Mouse (Mus musculus): ENCODE measurements around the gene Ect2. TPM values are rescaled to one million over a fixed set of nuclear protein-coding genes. Genes with fewer than 3 reads are reported as not detected.
A peak's percentile ranks its signal among the peaks of the same experiment; 100 is the strongest.

Ect2 gene
- polyA plus RNA-seq, 1 experiment from 2014 or later, result 55.9 TPM

DNA sequence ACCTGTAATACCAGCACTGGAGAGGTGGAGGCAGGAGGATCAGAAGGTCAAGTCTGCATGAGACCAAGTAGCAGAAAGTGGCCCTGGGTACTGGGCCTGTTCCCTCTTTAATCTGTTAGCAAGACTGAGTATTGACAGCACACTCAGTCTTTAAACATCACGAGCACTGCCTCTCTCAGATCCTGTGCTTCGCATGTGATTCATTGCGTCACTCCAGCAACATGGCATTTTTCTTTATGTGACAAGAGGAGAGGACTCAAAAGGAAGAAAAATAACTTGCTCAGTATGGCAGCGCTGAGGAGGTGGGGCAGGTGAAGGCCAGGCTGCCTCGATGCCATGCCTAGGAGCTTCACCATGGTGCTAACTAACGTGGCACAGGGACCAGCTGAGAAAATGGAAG, 38.2 kb upstream of the Ect2 start:
- H3K36me3 ChIP-seq (ENCODE audit: control insufficient read depth, insufficient read depth, low read length), result no peaks in the 10 kb centered on the region
- WGBS (ENCODE audit: insufficient replicate concordance), result 62% methylated on average over 6 of the region's 6 CpGs
- H3K27ac ChIP-seq (ENCODE audit: low read depth, low read length), result peak overlapping the region; percentile 81
- no peak for ATAC-seq (replicated peaks; ENCODE audit: insufficient number of reproducible peaks, low FRiP score, low TSS enrichment)
- peaks cover 19% of the 10 kb centered on the region for H3K4me1 ChIP-seq (ENCODE audit: control insufficient read depth, insufficient read depth, low read length)
- H3K9ac ChIP-seq (ENCODE audit: low read depth, low read length), result no peak overlapping the region
- H3K9me3 ChIP-seq (replicated peaks; ENCODE audit: control insufficient read depth, low read length), result no peaks in the 10 kb centered on the region
- no peak overlapping the region for H3K4me3 ChIP-seq (ENCODE audit: low read depth, low read length)
- H3K27me3 ChIP-seq (ENCODE audit: control insufficient read depth, insufficient read depth, low read length), result no peaks in the 10 kb centered on the region
- no peak overlapping the region for H3K4me2 ChIP-seq

GRCm38 (mm10) chr3:27190865-27191264, 37.2 kb upstream of the Ect2 start:
- ATAC-seq (replicated peaks; ENCODE audit: insufficient number of reproducible peaks, low FRiP score, low TSS enrichment), result no peak
- H3K36me3 ChIP-seq (ENCODE audit: control insufficient read depth, insufficient read depth, low read length), result no peaks in the 10 kb centered on the region
- no peak overlapping the region for H3K27ac ChIP-seq (ENCODE audit: low read depth, low read length)
- peaks cover 19% of the 10 kb centered on the region for H3K4me1 ChIP-seq (ENCODE audit: control insufficient read depth, insufficient read depth, low read length)
- 88% methylated on average over 4 of the region's 4 CpGs for WGBS (ENCODE audit: insufficient replicate concordance)
- H3K27me3 ChIP-seq (ENCODE audit: control insufficient read depth, insufficient read depth, low read length), result no peaks in the 10 kb centered on the region
- H3K9ac ChIP-seq (ENCODE audit: low read depth, low read length), result no peak overlapping the region
- no peak overlapping the region for H3K4me3 ChIP-seq (ENCODE audit: low read depth, low read length)
- no peaks in the 10 kb centered on the region for H3K9me3 ChIP-seq (replicated peaks; ENCODE audit: control insufficient read depth, low read length)
- no peak overlapping the region for H3K4me2 ChIP-seq

DNA sequence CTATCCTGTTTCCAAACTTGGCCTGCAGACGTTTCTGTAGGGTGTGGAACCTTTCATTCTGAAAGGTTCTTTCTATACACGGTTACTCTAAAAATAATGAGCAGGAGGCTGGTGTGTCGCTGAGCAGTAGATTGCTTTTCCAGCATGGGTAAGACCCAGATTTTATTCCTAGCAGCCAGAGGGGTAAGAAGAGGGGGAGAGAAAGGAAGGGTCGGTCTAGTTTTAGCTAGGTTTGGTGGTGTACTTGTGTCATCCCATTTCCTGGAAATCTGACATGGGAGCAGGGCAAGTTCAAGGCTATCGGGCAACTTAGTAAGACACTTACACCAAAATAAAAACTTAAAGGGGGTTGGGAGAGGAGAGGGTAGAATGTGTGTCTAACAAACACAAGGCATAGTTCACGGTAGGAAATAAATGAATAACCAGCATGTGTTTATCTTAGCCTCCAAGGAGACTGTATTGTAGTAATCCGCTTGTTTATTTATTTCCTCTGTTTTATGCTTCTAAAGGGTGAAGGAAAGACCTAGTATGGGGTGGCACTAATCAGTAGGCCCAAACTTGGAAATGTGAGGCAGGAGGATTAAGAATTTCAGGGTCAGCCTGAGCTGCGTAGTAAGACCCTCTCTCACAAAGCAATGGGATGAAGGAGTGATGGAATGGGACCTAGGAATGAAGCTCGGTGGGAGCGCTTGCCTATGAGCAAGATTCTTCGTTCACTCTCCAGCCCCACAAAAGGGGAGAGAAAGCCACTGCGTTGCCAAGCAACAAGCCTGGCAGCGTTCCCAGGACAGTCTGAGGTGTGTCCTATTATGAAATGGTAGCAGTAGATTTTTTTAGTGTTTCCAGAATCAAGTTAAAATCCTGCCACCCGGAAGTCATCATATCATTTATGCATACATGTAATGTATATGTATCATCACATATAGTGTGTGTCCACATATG, 35.9 kb upstream of the Ect2 start:
- peaks cover 19% of the 10 kb centered on the region for H3K4me1 ChIP-seq (ENCODE audit: control insufficient read depth, insufficient read depth, low read length)
- no peak for ATAC-seq (replicated peaks; ENCODE audit: insufficient number of reproducible peaks, low FRiP score, low TSS enrichment)
- H3K27ac ChIP-seq (ENCODE audit: low read depth, low read length), result no peak overlapping the region
- no peak overlapping the region for H3K4me2 ChIP-seq
- 72% methylated on average over 14 of the region's 14 CpGs for WGBS (ENCODE audit: insufficient replicate concordance)
- H3K36me3 ChIP-seq (ENCODE audit: control insufficient read depth, insufficient read depth, low read length), result no peaks in the 10 kb centered on the region
- no peak overlapping the region for H3K9ac ChIP-seq (ENCODE audit: low read depth, low read length)
- H3K9me3 ChIP-seq (replicated peaks; ENCODE audit: control insufficient read depth, low read length), result no peaks in the 10 kb centered on the region
- H3K27me3 ChIP-seq (ENCODE audit: control insufficient read depth, insufficient read depth, low read length), result no peaks in the 10 kb centered on the region
- H3K4me3 ChIP-seq (ENCODE audit: low read depth, low read length), result no peak overlapping the region

DNA sequence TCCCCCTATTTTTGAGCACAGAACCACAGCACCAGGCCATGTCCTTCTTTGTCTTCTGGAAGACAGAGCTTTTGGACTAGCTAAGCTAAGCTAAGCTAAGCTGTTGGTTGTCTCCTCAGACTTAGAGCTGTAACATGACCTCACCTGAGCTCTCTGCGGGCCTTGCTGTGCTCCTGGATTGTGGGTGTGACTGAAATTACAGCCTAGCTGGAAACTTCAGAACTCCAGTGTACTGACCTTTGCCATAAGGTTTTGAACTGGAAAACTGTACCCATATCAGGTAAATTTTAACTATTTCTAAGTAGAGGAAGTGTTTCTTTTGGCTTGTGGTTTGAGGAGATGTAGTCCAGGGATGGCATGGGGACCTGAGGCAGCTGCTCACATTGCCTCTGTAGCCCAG, 34.7 kb upstream of the Ect2 start:
- Histone ChIP-seq H3K9ac (ENCODE audit: low read depth, low read length) (no peak overlapping the region), H3K27me3 (ENCODE audit: control insufficient read depth, insufficient read depth, low read length) (no peaks in the 10 kb centered on the region), H3K4me2 (no peak overlapping the region), H3K36me3 (ENCODE audit: control insufficient read depth, insufficient read depth, low read length) (no peaks in the 10 kb centered on the region), H3K4me1 (ENCODE audit: control insufficient read depth, insufficient read depth, low read length) (peaks cover 15% of the 10 kb centered on the region), H3K4me3 (ENCODE audit: low read depth, low read length) (no peak overlapping the region), H3K9me3 (replicated peaks; ENCODE audit: control insufficient read depth, low read length) (no peaks in the 10 kb centered on the region), H3K27ac (ENCODE audit: low read depth, low read length) (no peak overlapping the region)
- WGBS (ENCODE audit: insufficient replicate concordance), result 83% methylated on average over 1 of the region's 1 CpGs
- no peak for ATAC-seq (replicated peaks; ENCODE audit: insufficient number of reproducible peaks, low FRiP score, low TSS enrichment)

GRCm38 (mm10) chr3:27183601-27184175, 30.0 kb upstream of the Ect2 start:
- no peak for ATAC-seq (replicated peaks; ENCODE audit: insufficient number of reproducible peaks, low FRiP score, low TSS enrichment)
- H3K36me3 ChIP-seq (ENCODE audit: control insufficient read depth, insufficient read depth, low read length), result no peaks in the 10 kb centered on the region
- no peaks in the 10 kb centered on the region for H3K27me3 ChIP-seq (ENCODE audit: control insufficient read depth, insufficient read depth, low read length)
- peak overlapping the region; percentile 73 for H3K4me3 ChIP-seq (ENCODE audit: low read depth, low read length)
- 0 out of 2 replicates have a peak, but pooled peaks cover 2% of the 10 kb centered on the region for H3K4me1 ChIP-seq (ENCODE audit: control insufficient read depth, insufficient read depth, low read length)
- peak overlapping the region; percentile 96 for H3K4me2 ChIP-seq
- no peaks in the 10 kb centered on the region for H3K9me3 ChIP-seq (replicated peaks; ENCODE audit: control insufficient read depth, low read length)
- H3K9ac ChIP-seq (ENCODE audit: low read depth, low read length), result peak overlapping the region; percentile 74
- no peak overlapping the region for H3K27ac ChIP-seq (ENCODE audit: low read depth, low read length)
- 6% methylated on average over 19 of the region's 19 CpGs for WGBS (ENCODE audit: insufficient replicate concordance)

DNA sequence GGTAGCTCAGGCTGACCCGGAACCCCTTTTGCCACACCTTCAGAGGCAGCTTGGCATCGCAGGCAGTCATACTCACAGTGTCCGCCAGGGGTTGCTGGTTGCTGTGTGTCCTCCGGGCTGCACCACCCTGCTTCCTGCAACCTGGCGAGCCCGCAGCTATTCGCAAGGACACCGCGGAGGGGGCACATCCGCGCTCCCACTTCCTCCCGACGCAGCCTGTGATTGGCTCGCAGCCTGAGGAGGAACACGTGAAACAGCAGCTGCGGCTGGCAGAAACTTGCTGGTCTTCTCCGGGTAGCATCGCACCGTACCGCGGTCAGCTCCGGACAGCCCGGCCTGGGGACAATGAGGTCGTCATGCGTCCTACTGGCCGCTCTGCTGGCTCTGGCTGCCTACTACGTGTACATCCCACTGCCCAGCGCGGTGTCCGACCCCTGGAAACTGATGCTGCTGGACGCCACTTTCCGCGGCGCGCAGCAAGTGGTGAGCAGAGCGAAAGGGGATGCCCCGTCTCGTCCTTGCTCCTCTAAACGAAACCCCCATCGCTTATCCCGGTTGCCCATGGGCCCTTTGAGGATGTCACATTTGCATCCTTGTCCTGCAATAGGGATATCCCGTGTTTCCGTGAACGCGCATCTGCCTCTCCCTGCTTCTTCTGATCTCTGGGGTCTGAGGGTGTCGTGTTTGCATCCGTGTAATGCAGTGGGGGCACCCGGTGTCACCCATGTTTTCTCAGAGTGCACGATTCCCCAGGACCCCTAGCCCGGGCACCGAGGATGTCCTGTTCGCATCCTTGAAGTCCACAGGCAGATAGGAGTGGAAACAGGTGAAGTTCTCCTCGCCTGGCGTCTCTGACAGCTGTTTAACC, 29.3 kb upstream of the Ect2 start, which contains the start of gene Nceh1:
Nceh1 (plus strand) TSS at position 233 of the 868 bp plus-strand sequence.
- under 1% methylated on average over 54 of the region's 54 CpGs for WGBS (ENCODE audit: insufficient replicate concordance)
- H3K27ac ChIP-seq (ENCODE audit: low read depth, low read length), result no peak within 1 kb of the TSS
- ATAC-seq (replicated peaks; ENCODE audit: insufficient number of reproducible peaks, low FRiP score, low TSS enrichment), result peak; percentile 93

GRCm38 (mm10) chr3:27179711-27180110, 26.0 kb upstream of the Ect2 start:
- H3K4me1 ChIP-seq (ENCODE audit: control insufficient read depth, insufficient read depth, low read length), result 0 out of 2 replicates have a peak, but pooled peaks cover 2% of the 10 kb centered on the region
- ATAC-seq (replicated peaks; ENCODE audit: insufficient number of reproducible peaks, low FRiP score, low TSS enrichment), result no peak
- H3K36me3 ChIP-seq (ENCODE audit: control insufficient read depth, insufficient read depth, low read length), result no peaks in the 10 kb centered on the region
- H3K4me3 ChIP-seq (ENCODE audit: low read depth, low read length), result no peak overlapping the region
- no peaks in the 10 kb centered on the region for H3K27me3 ChIP-seq (ENCODE audit: control insufficient read depth, insufficient read depth, low read length)
- H3K27ac ChIP-seq (ENCODE audit: low read depth, low read length), result no peak overlapping the region
- no peak overlapping the region for H3K9ac ChIP-seq (ENCODE audit: low read depth, low read length)
- no peaks in the 10 kb centered on the region for H3K9me3 ChIP-seq (replicated peaks; ENCODE audit: control insufficient read depth, low read length)
- no peak overlapping the region for H3K4me2 ChIP-seq
- WGBS (ENCODE audit: insufficient replicate concordance), result 76% methylated on average over 8 of the region's 8 CpGs

More for the DNA sequence above, 29.3 kb upstream of the Ect2 start, which contains the start of gene Nceh1:
- Histone ChIP-seq H3K4me2 (peak within 1 kb of the TSS; percentile 96), H3K36me3 (ENCODE audit: control insufficient read depth, insufficient read depth, low read length) (no peaks in the 10 kb centered on the region), H3K4me3 (ENCODE audit: low read depth, low read length) (peak within 1 kb of the TSS; percentile 73), H3K4me1 (ENCODE audit: control insufficient read depth, insufficient read depth, low read length) (0 out of 2 replicates have a peak, but pooled peaks cover 2% of the 10 kb centered on the region), H3K27me3 (ENCODE audit: control insufficient read depth, insufficient read depth, low read length) (no peaks in the 10 kb centered on the region), H3K9me3 (replicated peaks; ENCODE audit: control insufficient read depth, low read length) (no peaks in the 10 kb centered on the region), H3K9ac (ENCODE audit: low read depth, low read length) (peak within 1 kb of the TSS; percentile 74)

- Histone ChIP-seq H3K36me3 (ENCODE audit: control insufficient read depth, insufficient read depth, low read length) (no peaks in the 10 kb centered on the region), H3K27ac (ENCODE audit: low read depth, low read length) (no peak overlapping the region), H3K4me2 (no peak overlapping the region), H3K27me3 (ENCODE audit: control insufficient read depth, insufficient read depth, low read length) (no peaks in the 10 kb centered on the region), H3K4me1 (ENCODE audit: control insufficient read depth, insufficient read depth, low read length) (no peaks in the 10 kb centered on the region), H3K4me3 (ENCODE audit: low read depth, low read length) (no peak overlapping the region), H3K9me3 (replicated peaks; ENCODE audit: control insufficient read depth, low read length) (no peaks in the 10 kb centered on the region), H3K9ac (ENCODE audit: low read depth, low read length) (no peak overlapping the region)
- WGBS (ENCODE audit: insufficient replicate concordance), result 77% methylated on average over 1 of the region's 1 CpGs
- ATAC-seq (replicated peaks; ENCODE audit: insufficient number of reproducible peaks, low FRiP score, low TSS enrichment), result no peak
Measured at GRCm38 (mm10) chr3:27170257-27170656, 16.6 kb upstream of the Ect2 start.

Data from heart, embryonic 11.5 days (tissue).